Mouse (Mus musculus) heart, postnatal 14 days (tissue): Measurements from ENCODE around the gene Bcl10. TPM values are rescaled to one million over a fixed set of nuclear protein-coding genes. Genes with fewer than 3 reads are reported as not detected.

Experiments
- total RNA-seq, 2 experiments: library from RNA; stranded (reverse); gene quantifications; 2 replicates each; pipeline ENCODE4 v1.2.3; 2021

Gene Bcl10
- total RNA-seq, 2 experiments from 2014 or later = 20.8 to 22.1 TPM

Other genes starting within 250 kb of the Bcl10 start
- gene Ddah1, start 164.1 kb upstream of the Bcl10 start, total RNA-seq = 10 to 100 TPM in 1 of 2 experiments, 1 to 10 TPM in 1; 9.2 to 13.4 TPM
- 10 to 100 TPM; 16.7 to 22.9 TPM for gene 2410004B18Rik, start 15.2 kb downstream of the Bcl10 start, total RNA-seq
- gene Syde2, start 65.1 kb downstream of the Bcl10 start, total RNA-seq = 10 to 100 TPM; 21.5 to 25.4 TPM
- gene Wdr63, start 185.3 kb downstream of the Bcl10 start, total RNA-seq = under 1 TPM in 1 of 2 experiments, not detected in 1; 0.55 TPM
- gene Mcoln3, start 194.6 kb downstream of the Bcl10 start, total RNA-seq = under 1 TPM in 1 of 2 experiments, not detected in 1; 0.34 TPM
- under 1 TPM; 0.12 to 0.29 TPM for gene Mcoln2, start 227.0 kb downstream of the Bcl10 start, total RNA-seq